Mouse (Mus musculus) olfactory bulb, adult 2 months (tissue): ENCODE measurements at regions not wholly inside any gene's neighbourhood (a gene's known extent, or its start where the extent isn't known, plus 50 kb on each side); places are given as distances from the start of the nearest gene placed in this dataset.
A peak's percentile ranks its signal among the peaks of the same experiment; 100 is the strongest.

ENCODE experiments used
- H3K27ac ChIP-seq: fragments of 200-500 bp; 2 replicates; pipeline ENCODE4 v1.5.1; 2012; ENCODE audit warnings: low read depth, low read length; ENCODE audit not compliant: insufficient read depth
- H3K4me1 ChIP-seq: fragments of 200-500 bp; 2 replicates; pipeline ENCODE4 v1.6.1; 2012; ENCODE audit warnings: low read length; ENCODE audit not compliant: control insufficient read depth, insufficient read depth
- H3K4me3 ChIP-seq: fragments of 200-500 bp; 2 replicates; pipeline ENCODE4 v1.5.1; 2012; ENCODE audit warnings: mild to moderate bottlenecking, low read depth, low read length, moderate library complexity; ENCODE audit not compliant: insufficient read depth
- CTCF ChIP-seq: fragments of 200-500 bp; IDR thresholded peaks from 2 replicates; pipeline ENCODE4 v1.5.1; 2012; ENCODE audit warnings: low read depth, mild to moderate bottlenecking, low read length, moderate library complexity; ENCODE audit not compliant: insufficient read depth
- POLR2A ChIP-seq: fragments of 200-500 bp; IDR thresholded peaks from 2 replicates; pipeline ENCODE4 v1.6.1; 2012; ENCODE audit warnings: mild to moderate bottlenecking, low read depth, low read length, moderate library complexity; ENCODE audit not compliant: insufficient read depth
- WGBS: fragments of 180-500 bp; shearing (Covaris S2); methylation state at CpG from one replicate; pipeline ENCODE4 v1.1.7; 2018; 5-methylcytosine and 5-hydroxymethylcytosine counted together

- 96% methylated on average over 5 of the region's 5 CpGs for WGBS
- H3K27ac ChIP-seq, result no peak overlapping the region
- no peak for TF ChIP-seq CTCF
- TF ChIP-seq POLR2A, result no peak
- H3K4me3 ChIP-seq, result no peak overlapping the region
- H3K4me1 ChIP-seq, result no peaks in the 10 kb centered on the region; the same call in 1 of the 2 replicates
Measured at GRCm38 (mm10) chr9:51418923-51419482, 90.3 kb upstream of the 1810046K07Rik start.

DNA sequence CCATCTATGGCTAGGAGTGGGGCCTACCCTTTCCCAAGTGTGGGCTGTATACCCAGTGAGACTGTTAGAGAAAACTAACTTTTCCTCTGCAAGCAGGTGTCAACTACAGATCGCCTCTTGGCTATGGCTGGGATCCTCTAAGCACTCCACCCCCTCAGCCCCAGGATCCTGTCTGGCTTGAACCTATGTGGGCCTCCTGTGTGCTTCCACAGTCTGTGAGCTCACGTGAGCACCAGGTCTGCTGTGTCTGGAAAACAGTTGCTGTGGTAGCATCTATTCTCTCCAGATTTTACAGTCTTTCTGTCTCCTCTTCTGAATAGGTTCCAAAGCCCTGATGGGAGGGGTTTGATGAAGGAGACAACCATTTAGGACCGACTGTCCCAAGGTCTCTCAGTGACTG lies 93.8 kb upstream of the 1810046K07Rik start:
- 63% methylated on average over 3 of the region's 3 CpGs for WGBS
- no peaks in the 10 kb centered on the region; the same call in 1 of the 2 replicates for H3K4me1 ChIP-seq
- H3K27ac ChIP-seq, result no peak overlapping the region; the same call in 1 of the 2 replicates
- no peak overlapping the region for H3K4me3 ChIP-seq
- TF ChIP-seq CTCF (no peak), POLR2A (no peak)

- Histone ChIP-seq H3K4me1 (no peaks in the 10 kb centered on the region; the same call in 1 of the 2 replicates), H3K27ac (no peak overlapping the region), H3K4me3 (no peak overlapping the region)
- TF ChIP-seq POLR2A (no peak), CTCF (no peak)
- WGBS, result 53% methylated on average over 4 of the region's 4 CpGs
Measured at GRCm38 (mm10) chr9:51423341-51423740, 94.6 kb upstream of the 1810046K07Rik start.

DNA sequence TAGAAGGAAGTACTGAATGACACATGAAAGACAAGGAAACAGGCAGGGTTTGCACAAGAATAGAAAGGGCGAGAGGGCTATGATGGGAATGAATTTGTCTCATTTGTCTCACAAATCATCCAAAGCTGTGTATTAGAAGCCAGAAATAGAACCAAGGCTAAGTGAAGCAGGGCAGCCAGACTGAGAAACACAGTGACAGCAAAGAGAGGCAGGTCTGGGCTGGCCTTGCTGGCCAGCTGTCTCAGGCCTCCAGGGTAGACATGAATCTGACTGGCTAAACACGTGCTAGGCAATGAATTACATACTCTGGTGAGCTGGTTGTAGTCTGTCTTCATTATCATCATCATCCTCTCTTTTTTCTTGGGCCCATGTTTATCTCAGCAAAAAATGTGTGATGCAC lies 101.7 kb upstream of the 1810046K07Rik start:
- H3K27ac ChIP-seq, result no peak overlapping the region
- WGBS, result 68% methylated on average over 2 of the region's 2 CpGs
- H3K4me3 ChIP-seq, result no peak overlapping the region
- H3K4me1 ChIP-seq, result no peaks in the 10 kb centered on the region
- no peak for TF ChIP-seq CTCF
- TF ChIP-seq POLR2A, result no peak

DNA sequence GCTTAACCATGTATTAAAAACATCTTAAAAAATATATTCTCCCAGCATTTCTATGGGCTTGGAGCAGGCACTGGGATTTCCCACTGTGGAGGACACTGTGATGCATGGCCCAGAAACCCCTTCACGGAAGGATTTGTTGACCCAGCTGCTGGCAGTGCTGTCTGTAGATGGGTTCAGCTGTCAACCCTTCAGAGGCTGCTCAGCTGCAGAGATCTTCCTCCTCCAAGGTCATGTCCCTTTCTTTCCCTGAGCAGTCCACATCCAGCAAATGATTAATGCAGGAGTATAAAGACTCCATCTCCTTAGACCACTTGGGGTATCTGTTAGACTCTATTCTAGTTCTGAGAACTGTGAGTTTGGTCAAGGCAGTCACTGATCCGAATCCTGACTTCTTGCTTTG lies 108.4 kb upstream of the 1810046K07Rik start:
- H3K27ac ChIP-seq, result no peak overlapping the region
- no peak overlapping the region for H3K4me3 ChIP-seq

DNA sequence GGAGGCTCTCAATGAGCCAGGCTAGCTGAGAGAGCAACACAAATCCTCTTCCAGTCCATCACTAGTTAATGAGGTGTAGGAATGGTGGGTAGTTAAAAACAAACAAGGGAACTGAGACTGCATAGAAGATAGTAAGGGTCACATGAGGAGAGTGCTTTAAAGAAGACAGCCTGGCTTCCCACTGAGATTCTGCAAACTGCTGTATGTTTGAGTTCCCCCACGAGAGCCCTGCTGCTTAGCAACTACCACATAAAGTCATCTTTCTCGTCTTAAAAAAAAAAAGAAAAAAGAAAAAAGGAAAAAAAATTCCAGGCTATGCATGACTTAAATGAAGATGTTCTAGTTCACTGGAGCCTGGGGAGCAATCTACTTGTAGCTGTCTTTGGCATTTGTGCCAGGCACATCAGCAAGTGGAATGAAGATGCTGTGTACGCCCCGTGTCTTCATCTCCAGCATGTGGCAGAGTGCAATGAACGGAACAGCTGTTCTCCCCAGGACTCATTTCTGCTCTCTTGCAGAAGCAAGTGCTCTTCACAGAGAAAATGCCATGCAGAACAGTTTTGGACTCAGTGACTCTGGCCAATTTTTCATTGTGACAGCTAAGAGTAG lies 113.2 kb upstream of the 1810046K07Rik start:
- peaks cover 3% of the 10 kb centered on the region for H3K4me1 ChIP-seq
- H3K27ac ChIP-seq, result peak overlapping the region; percentile 85
- no peak overlapping the region for H3K4me3 ChIP-seq
- WGBS, result 15% methylated on average over 5 of the region's 5 CpGs
- no peak for TF ChIP-seq POLR2A
- TF ChIP-seq CTCF, result no peak

More for the DNA sequence above, 108.4 kb upstream of the 1810046K07Rik start:
- TF ChIP-seq POLR2A, result no peak
- TF ChIP-seq CTCF, result no peak
- 68% methylated on average over 2 of the region's 2 CpGs for WGBS
- peaks cover 3% of the 10 kb centered on the region for H3K4me1 ChIP-seq

DNA sequence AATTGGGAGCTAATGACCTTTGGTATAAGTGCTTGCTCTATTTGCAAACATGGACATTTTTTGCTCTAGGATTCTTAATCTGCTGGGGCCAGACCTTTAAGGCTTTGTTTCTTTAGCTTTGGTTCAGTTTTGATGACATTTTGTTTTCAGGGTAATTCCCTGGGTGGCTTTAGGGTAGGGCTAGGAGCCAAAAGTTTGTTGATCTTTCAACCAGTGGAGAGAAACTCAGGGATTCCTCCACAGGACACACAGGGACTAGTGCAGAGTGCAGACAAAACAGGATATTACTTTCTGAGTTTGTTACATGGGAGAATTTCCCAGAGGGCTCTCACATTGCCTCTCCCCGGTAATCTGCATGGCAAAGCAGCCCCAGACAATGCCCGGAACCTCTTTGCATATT lies 127.0 kb upstream of the 1810046K07Rik start:
- TF ChIP-seq CTCF (no peak), POLR2A (no peak)
- WGBS, result 60% methylated on average over 2 of the region's 2 CpGs
- no peak overlapping the region for H3K4me3 ChIP-seq
- H3K27ac ChIP-seq, result no peak overlapping the region
- H3K4me1 ChIP-seq, result no peaks in the 10 kb centered on the region

DNA sequence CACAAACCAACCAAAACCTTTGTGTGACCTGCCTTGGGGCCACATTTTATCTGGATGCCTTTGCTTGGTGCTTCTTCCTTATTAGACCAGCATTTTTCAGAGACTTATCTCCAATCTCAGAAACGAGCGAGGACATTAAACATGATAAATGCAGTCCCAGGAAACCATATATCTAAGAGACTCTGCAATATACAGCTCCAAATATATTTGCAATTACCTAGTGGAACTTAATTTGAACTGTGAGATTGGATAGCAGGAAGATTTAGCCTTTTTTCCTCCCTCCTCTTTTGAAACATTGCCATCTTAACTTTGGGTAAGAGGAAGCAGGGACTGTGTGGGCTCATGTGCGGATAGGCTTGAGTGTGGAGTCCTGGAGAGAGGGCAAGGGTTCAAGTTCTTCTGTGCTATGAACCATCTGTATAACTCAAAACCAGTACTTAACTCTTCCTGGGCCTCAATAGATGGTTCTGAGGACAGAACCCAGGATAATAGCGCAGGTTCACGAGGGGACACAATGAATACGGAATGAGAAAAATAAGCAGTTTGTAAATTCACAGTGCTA lies 133.8 kb upstream of the 1810046K07Rik start:
- Histone ChIP-seq H3K4me3 (no peak overlapping the region), H3K27ac (no peak overlapping the region), H3K4me1 (no peaks in the 10 kb centered on the region)
- WGBS, result 84% methylated on average over 6 of the region's 6 CpGs
- no peak for TF ChIP-seq POLR2A
- TF ChIP-seq CTCF, result no peak

GRCm38 (mm10) chr9:51470031-51470430 lies 141.3 kb upstream of the 1810046K07Rik start:
- WGBS, result 50% methylated on average over 1 of the region's 1 CpGs
- H3K4me3 ChIP-seq, result no peak overlapping the region
- no peak overlapping the region for H3K27ac ChIP-seq
- no peaks in the 10 kb centered on the region for H3K4me1 ChIP-seq
- TF ChIP-seq POLR2A, result no peak
- TF ChIP-seq CTCF, result no peak
